Mouse (Mus musculus) NIH3T3 (cell line): ENCODE data around the gene Sf3a2.

Experiments
- DNase-seq: peaks from one replicate; pipeline ENCODE4 v3.0.0-alpha.2; 2012; ENCODE audit warnings: low read depth

Gene Sf3a2

GRCm38 (mm10) chr10:80798150-80799006 is at the start of gene Sf3a2, which contains the start of gene Plekhj1:
Gene Sf3a2 (plus strand): TSS chr10:80798198.
Gene Plekhj1 (minus strand): TSS chr10:80798626.
- DNase-seq: peak; percentile 98

GRCm38 (mm10) chr10:80748609-80749008 is 49.4 kb upstream of the Sf3a2 start:
- DNase-seq: peak; percentile 94

GRCm38 (mm10) chr10:80751188-80751832 is 46.7 kb upstream of the Sf3a2 start:
- peak; percentile 98 for DNase-seq

GRCm38 (mm10) chr10:80752079-80752625 is 45.8 kb upstream of the Sf3a2 start:
- peak; percentile 94 for DNase-seq

GRCm38 (mm10) chr10:80754594-80755290 is 43.3 kb upstream of the Sf3a2 start, which contains the start of gene Dot1l:
Gene Dot1l (plus strand): TSS chr10:80755206.
- peak; percentile 99 for DNase-seq

- DNase-seq: no peak
Measured at GRCm38 (mm10) chr10:80755291-80756015, 42.5 kb upstream of the Sf3a2 start.

- DNase-seq: peak; percentile 21
Measured at GRCm38 (mm10) chr10:80756099-80756498, 41.9 kb upstream of the Sf3a2 start.

- no peak for DNase-seq
Measured at GRCm38 (mm10) chr10:80756509-80756908, 41.5 kb upstream of the Sf3a2 start.

GRCm38 (mm10) chr10:80756967-80757366 is 41.0 kb upstream of the Sf3a2 start:
- peak; percentile 44 for DNase-seq

GRCm38 (mm10) chr10:80757717-80758116 is 40.3 kb upstream of the Sf3a2 start:
- peak; percentile 82 for DNase-seq

GRCm38 (mm10) chr10:80758651-80759050 is 39.3 kb upstream of the Sf3a2 start:
- DNase-seq: peak; percentile 32

- DNase-seq: no peak
Measured at GRCm38 (mm10) chr10:80760596-80761524, 37.1 kb upstream of the Sf3a2 start.

- DNase-seq: no peak
Measured at GRCm38 (mm10) chr10:80761821-80762220, 36.2 kb upstream of the Sf3a2 start.

GRCm38 (mm10) chr10:80763502-80763901 is 34.5 kb upstream of the Sf3a2 start:
- DNase-seq: peak; percentile 48

- DNase-seq: peak; percentile 27
Measured at GRCm38 (mm10) chr10:80765746-80766145, 32.3 kb upstream of the Sf3a2 start.

- DNase-seq: no peak
Measured at GRCm38 (mm10) chr10:80766161-80766815, 31.7 kb upstream of the Sf3a2 start.

- no peak for DNase-seq
Measured at GRCm38 (mm10) chr10:80768365-80768764, 29.6 kb upstream of the Sf3a2 start.

- DNase-seq: no peak
Measured at GRCm38 (mm10) chr10:80773816-80774215, 24.2 kb upstream of the Sf3a2 start.

GRCm38 (mm10) chr10:80774549-80774948 is 23.4 kb upstream of the Sf3a2 start:
- peak; percentile 96 for DNase-seq

GRCm38 (mm10) chr10:80774981-80775380 is 23.0 kb upstream of the Sf3a2 start:
- no peak for DNase-seq
